ENCODE assay signal across 8 mouse cellular contexts in the genomic region with DNA sequence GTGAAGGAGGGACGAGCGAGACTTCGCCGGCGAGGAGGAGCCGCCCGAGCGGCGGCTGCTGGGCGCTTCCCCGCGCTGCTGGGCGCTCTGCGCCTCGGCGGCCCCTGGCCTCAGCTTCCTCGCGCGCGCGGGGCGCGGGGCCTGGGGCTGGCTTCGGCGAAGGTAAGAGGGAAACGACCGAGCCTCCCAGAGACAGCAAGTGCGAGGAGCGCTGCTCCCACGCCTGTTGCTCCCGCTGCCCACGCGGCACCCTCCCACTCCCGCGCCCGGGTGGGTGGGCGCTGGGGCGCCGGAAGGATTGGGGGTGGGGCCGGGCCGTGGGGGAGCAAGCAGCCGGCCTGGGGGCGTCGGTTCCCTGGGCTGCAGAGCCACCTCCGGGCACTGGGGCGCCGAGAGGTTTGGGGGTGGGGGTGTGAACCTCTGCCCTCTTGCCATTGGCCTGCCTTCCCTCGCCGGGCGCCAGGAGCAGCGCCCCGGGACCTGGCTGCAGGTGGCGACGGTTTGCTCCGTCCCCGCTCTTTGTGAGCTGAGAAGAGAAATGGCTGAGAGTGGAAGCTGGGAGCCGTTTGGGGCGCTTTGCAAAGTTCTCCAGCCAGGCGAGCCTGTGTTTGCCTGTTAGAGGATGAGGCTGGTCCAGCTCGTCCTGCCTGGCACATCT. TPM values are rescaled to one million over a fixed set of nuclear protein-coding genes. Genes with fewer than 3 reads are reported as not detected.
A peak's percentile ranks its signal among the peaks of the same experiment; 100 is the strongest.
DNase-seq lines count a peak whose midpoint lies in the region; ATAC-seq and TF ChIP-seq lines count a peak whose summit lies in the region.

No protein-coding gene starts in this region.

- intact Hi-C loops in gastrocnemius, adult 2 months (cut with DNase I), result no loop called here

- no peak overlapping the region for H3K27ac ChIP-seq in gastrocnemius, adult 2 months
- H3K27ac ChIP-seq in bone marrow macrophage, adult 2 months (ENCODE audit: insufficient read depth, low read depth, low read length), result no peak overlapping the region
- peak overlapping the region; percentile 54 for H3K27ac ChIP-seq in forebrain, embryonic 12.5 days
- H3K27ac ChIP-seq in hindbrain, embryonic 13.5 days, result peak overlapping the region; percentile 87
- H3K27ac ChIP-seq in limb, embryonic 10.5 days, result peak overlapping the region; percentile 66
- peak overlapping the region; percentile 77 for H3K27ac ChIP-seq in midbrain, postnatal 0 days (ENCODE audit: low read depth, low read length)

- no peaks in the 10 kb centered on the region for H3K4me1 ChIP-seq in bone marrow macrophage, adult 2 months (ENCODE audit: control insufficient read depth, insufficient read depth, low read length)
- peaks cover 26% of the 10 kb centered on the region for H3K4me1 ChIP-seq in forebrain, embryonic 12.5 days
- peaks cover 47% of the 10 kb centered on the region for H3K4me1 ChIP-seq in hindbrain, embryonic 13.5 days (replicated peaks)
- peaks cover 29% of the 10 kb centered on the region for H3K4me1 ChIP-seq in limb, embryonic 10.5 days
- H3K4me1 ChIP-seq in midbrain, postnatal 0 days (ENCODE audit: insufficient read depth, low read length), result peaks cover 7% of the 10 kb centered on the region; the same call in 1 of the 2 replicates

- peaks cover 73% of the 10 kb centered on the region for H3K27me3 ChIP-seq in forebrain, embryonic 12.5 days
- H3K27me3 ChIP-seq in hindbrain, embryonic 13.5 days, result peaks cover 38% of the 10 kb centered on the region
- peaks cover 91% of the 10 kb centered on the region for H3K27me3 ChIP-seq in limb, embryonic 10.5 days (ENCODE audit: low read depth, poor library complexity, severe bottlenecking)
- H3K27me3 ChIP-seq in midbrain, postnatal 0 days (ENCODE audit: insufficient read depth, low read length), result no peaks in the 10 kb centered on the region

- DNase-seq in gastrocnemius, adult 2 months, result peak; percentile 23
- DNase-seq in gastrocnemius, adult 18-20 months (ENCODE audit: low spot score), result no peak
- peak; percentile 73 for DNase-seq in limb, embryonic 10.5 days (ENCODE audit: low spot score)
- peak; percentile 43 for DNase-seq in midbrain, postnatal 0 days (ENCODE audit: low spot score)
- peak; percentile 8 to 12 for DNase-seq in thymus, postnatal 36 days

- TF ChIP-seq POLR2A in bone marrow macrophage, adult 2 months (IDR thresholded peaks at IDR 0.05; ENCODE audit: borderline replicate concordance, low read depth, low read length), result no peak

- peak overlapping the region; percentile 77 for H3K4me3 ChIP-seq in gastrocnemius, adult 2 months
- H3K4me3 ChIP-seq in bone marrow macrophage, adult 2 months (ENCODE audit: insufficient read depth, low read length), result peak overlapping the region; percentile 11
- peak overlapping the region; percentile 73 for H3K4me3 ChIP-seq in forebrain, embryonic 12.5 days (replicated peaks)
- H3K4me3 ChIP-seq in hindbrain, embryonic 13.5 days, result peak overlapping the region; percentile 79
- peak overlapping the region; percentile 68 for H3K4me3 ChIP-seq in limb, embryonic 10.5 days
- peak overlapping the region; percentile 81 for H3K4me3 ChIP-seq in midbrain, postnatal 0 days (ENCODE audit: low read depth, low read length)

- H3K36me3 ChIP-seq in forebrain, embryonic 12.5 days (replicated peaks), result no peaks in the 10 kb centered on the region
- no peaks in the 10 kb centered on the region for H3K36me3 ChIP-seq in hindbrain, embryonic 13.5 days
- H3K36me3 ChIP-seq in limb, embryonic 10.5 days, result no peaks in the 10 kb centered on the region
- H3K36me3 ChIP-seq in midbrain, postnatal 0 days (ENCODE audit: insufficient read depth, low read length), result no peaks in the 10 kb centered on the region

- WGBS in forebrain, embryonic 12.5 days, result under 1% methylated on average over 31 of the region's 60 CpGs
- under 1% methylated on average over 41 of the region's 60 CpGs for WGBS in hindbrain, embryonic 13.5 days
- under 1% methylated on average over 49 of the region's 60 CpGs for WGBS in limb, embryonic 10.5 days
- WGBS in midbrain, postnatal 0 days, result 0% methylated on average over 30 of the region's 60 CpGs

- no peaks in the 10 kb centered on the region for H3K9me3 ChIP-seq in forebrain, embryonic 12.5 days
- H3K9me3 ChIP-seq in hindbrain, embryonic 13.5 days, result no peaks in the 10 kb centered on the region
- H3K9me3 ChIP-seq in limb, embryonic 10.5 days (replicated peaks), result no peaks in the 10 kb centered on the region
- no peaks in the 10 kb centered on the region for H3K9me3 ChIP-seq in midbrain, postnatal 0 days (ENCODE audit: low read length)

- peak overlapping the region; percentile 86 for H3K9ac ChIP-seq in forebrain, embryonic 12.5 days
- H3K9ac ChIP-seq in hindbrain, embryonic 13.5 days, result peak overlapping the region; percentile 87
- peak overlapping the region; percentile 86 for H3K9ac ChIP-seq in midbrain, postnatal 0 days (replicated peaks; ENCODE audit: low read length, poor library complexity, severe bottlenecking)

- H3K4me2 ChIP-seq in forebrain, embryonic 12.5 days, result peak overlapping the region; percentile 99
- peak overlapping the region; percentile 96 for H3K4me2 ChIP-seq in hindbrain, embryonic 13.5 days
- peak overlapping the region; percentile 90 for H3K4me2 ChIP-seq in midbrain, postnatal 0 days (ENCODE audit: low read depth, low read length, poor library complexity, severe bottlenecking)

- TF ChIP-seq CTCF in gastrocnemius, adult 2 months (IDR thresholded peaks at IDR 0.05), result no peak
- TF ChIP-seq CTCF in bone marrow macrophage, adult 2 months (IDR thresholded peaks at IDR 0.05; ENCODE audit: low read depth, low read length), result no peak
- TF ChIP-seq CTCF in midbrain, postnatal 0 days (IDR thresholded peaks at IDR 0.05), result 0 out of 2 replicates have a peak, but pooled peaks have one; percentile 6

- ATAC-seq in forebrain, embryonic 12.5 days (ENCODE audit: low FRiP score), result peak; percentile 69
- peak; percentile 58 for ATAC-seq in hindbrain, embryonic 13.5 days (ENCODE audit: low FRiP score)
- peak; percentile 60 for ATAC-seq in midbrain, postnatal 0 days (ENCODE audit: low FRiP score)

RNA-seq across cellular contexts. Expression of gene Kcnd3, which starts 0.6 kb away (rescaled TPM):
- total RNA-seq in gastrocnemius, adult 2 months (2021), result under 1 TPM; 0.05 to 0.08 TPM
- under 1 TPM; 0.05 to 0.14 TPM for total RNA-seq in gastrocnemius, adult 18-20 months (2021)
- not detected in 2 replicates for polyA plus RNA-seq in bone marrow macrophage, adult 2 months (2012; ENCODE audit: insufficient read depth, insufficient read length, missing spikeins)
- polyA plus RNA-seq in forebrain, embryonic 12.5 days (2016; fragmentation: Nextera tagmentation; extraction: Ambion mirVana), result 3.5 and 3.7 TPM in 2 replicates
- 7.1 and 7.9 TPM in 2 replicates for polyA plus RNA-seq in hindbrain, embryonic 13.5 days (2015; fragmentation: Nextera tagmentation; extraction: Ambion mirVana)
- 0.13 and 0.19 TPM in 2 replicates for polyA plus RNA-seq in limb, embryonic 10.5 days (2016; fragmentation: Nextera tagmentation; extraction: Ambion mirVana)
- 67.4 and 80.5 TPM in 2 replicates for total RNA-seq in midbrain, postnatal 0 days (2014; rRNA removed)
- 9.6 and 10.6 TPM in 2 replicates for polyA plus RNA-seq in midbrain, postnatal 0 days (2015; fragmentation: Nextera tagmentation; extraction: Ambion mirVana)

Comparison
In these comparisons a context has a peak if more than half of its experiments do, and no peak if none do; other contexts are left out.
1. H3K27ac ChIP-seq: peak in forebrain, embryonic 12.5 days (single experiment), hindbrain, embryonic 13.5 days (single experiment), limb, embryonic 10.5 days (single experiment) and midbrain, postnatal 0 days (single experiment); none in gastrocnemius, adult 2 months (single experiment) and bone marrow macrophage, adult 2 months (single experiment).
2. H3K4me3 ChIP-seq: peak in every context shown above with its lines; median percentile 81 in midbrain, postnatal 0 days; 79 in hindbrain, embryonic 13.5 days; 77 in gastrocnemius, adult 2 months; 73 in forebrain, embryonic 12.5 days; 68 in limb, embryonic 10.5 days; 11 in bone marrow macrophage, adult 2 months.
3. Peak in every context shown above with its lines, with median percentiles within 50 percentile points of each other: ATAC-seq, H3K4me2 ChIP-seq and H3K9ac ChIP-seq.